Mouse (Mus musculus) Patski (cell line): ENCODE results near the gene Dpp9. TPM values are rescaled to one million over a fixed set of nuclear protein-coding genes. Genes with fewer than 3 reads are reported as not detected.
A peak's percentile ranks its signal among the peaks of the same experiment; 100 is the strongest.

Source experiments
- ATAC-seq: fragments of 100-300 bp; one replicate; pipeline ENCODE4 v1.8.0; 2021
- CTCF ChIA-PET: fragments of 350-600 bp; sonication (Branson Sonifier 250); formaldehyde crosslinking; loops from one replicate; lab custom pipeline; 2022; ENCODE audit warnings: inconsistent platforms; lab: Charles Lee
- POLR2A ChIA-PET: fragments of 350-600 bp; sonication (Branson Sonifier 250); formaldehyde crosslinking; loops from one replicate; lab custom pipeline; 2022; ENCODE audit warnings: antibody characterized with exemption, inconsistent platforms; lab: Charles Lee
- DNase-seq: peaks from one replicate; pipeline ENCODE4 v3.0.0-alpha.2; 2011; ENCODE audit warnings: low read depth, low spot score
- H3K27me3 ChIP-seq: fragments of 371-371 bp; one replicate; pipeline ENCODE4 v1.5.1; 2021
- CTCF ChIP-seq: fragments of 100-300 bp; IDR thresholded peaks from one replicate; pipeline ENCODE4 v1.5.1; 2021
- in situ Hi-C: fragments of 300-500 bp; cut with MboI; formaldehyde crosslinking; loops from 3 replicates; pipeline ENCODE4 v1.11.1; 2018; ENCODE audit warnings: low pct_unique_long_range_greater_than_20kb, mixed read lengths
- polyA plus RNA-seq: library from polyadenylated mRNA; unstranded; gene quantifications from one replicate; pipeline ENCODE4 v1.2.3, GENCODE M21; 2021

Gene Dpp9
- polyA plus RNA-seq, 1 experiment from 2014 or later, result 58.5 TPM

- no peaks in the 10 kb centered on the region for H3K27me3 ChIP-seq
- ATAC-seq, result no peak
- ChIA-PET POLR2A (no interaction called here), CTCF (no interaction called here)
- no peak for TF ChIP-seq CTCF
- in situ Hi-C loops, result no loop called here
- DNase-seq, result no peak
Observed at GRCm38 (mm10) chr17:56194765-56195164, 23.9 kb downstream of the Dpp9 start.

- POLR2A ChIA-PET, result no interaction called here
- in situ Hi-C loops, result no loop called here
- CTCF ChIA-PET, result no interaction called here
Observed at GRCm38 (mm10) chr17:56194357-56194756, 24.3 kb downstream of the Dpp9 start.

GRCm38 (mm10) chr17:56191266-56191665, 27.4 kb downstream of the Dpp9 start:
- TF ChIP-seq CTCF, result no peak
- in situ Hi-C loops, result no loop called here
- ATAC-seq (no peak), DNase-seq (no peak)
- CTCF ChIA-PET, result no interaction called here
- POLR2A ChIA-PET, result no interaction called here
- H3K27me3 ChIP-seq, result no peaks in the 10 kb centered on the region

More at GRCm38 (mm10) chr17:56194357-56194756, 24.3 kb downstream of the Dpp9 start:
- ATAC-seq (no peak), DNase-seq (no peak)
- TF ChIP-seq CTCF, result no peak
- H3K27me3 ChIP-seq, result no peaks in the 10 kb centered on the region

GRCm38 (mm10) chr17:56185281-56186141, 33.2 kb downstream of the Dpp9 start:
- ATAC-seq (no peak), DNase-seq (no peak)
- in situ Hi-C loops, result no loop called here
- H3K27me3 ChIP-seq, result no peaks in the 10 kb centered on the region
- no peak for TF ChIP-seq CTCF
- ChIA-PET POLR2A (interaction anchor here (0.6 to 0.7 kb wide), 5 partner anchors 12 to 140 kb away, joined by 3 to 6 read pairs (median 4); partner anchors contain the start of gene Kdm4b), CTCF (interaction anchor here (1.2 to 1.6 kb wide), 2 partner anchors 33 to 70 kb away, joined by 3 to 4 read pairs; partner anchors contain the start of gene Dpp9)

- in situ Hi-C loops, result no loop called here
- no peaks in the 10 kb centered on the region for H3K27me3 ChIP-seq
Observed at GRCm38 (mm10) chr17:56183658-56184103, 35.0 kb downstream of the Dpp9 start, which contains the start of gene Mydgf. Gene Mydgf, minus strand, starts transcription at chr17:56183920.

GRCm38 (mm10) chr17:56182975-56183657, 35.6 kb downstream of the Dpp9 start:
- CTCF ChIA-PET, result interaction anchor here (0.8 kb wide), 1 partner anchor 13 kb away, joined by 3 read pairs; no protein-coding TSS in a partner anchor

More at GRCm38 (mm10) chr17:56183658-56184103, 35.0 kb downstream of the Dpp9 start, which contains the start of gene Mydgf:
- POLR2A ChIA-PET, result interaction anchor here (1.2 kb wide), 1 partner anchor 35 kb away, joined by 3 read pairs; the partner anchor contains the start of gene Dpp9
- CTCF ChIA-PET, result interaction anchor here (0.8 kb wide), 1 partner anchor 14 kb away, joined by 3 read pairs; no protein-coding TSS in a partner anchor
- TF ChIP-seq CTCF, result no peak
- DNase-seq (no peak), ATAC-seq (peak; percentile 71)

GRCm38 (mm10) chr17:56175416-56175815, 43.3 kb downstream of the Dpp9 start:
- no peak for ATAC-seq
- H3K27me3 ChIP-seq, result no peaks in the 10 kb centered on the region
- in situ Hi-C loops, result no loop called here
- TF ChIP-seq CTCF, result no peak
- DNase-seq, result no peak
- ChIA-PET POLR2A (interaction anchor here (0.6 kb wide), 1 partner anchor 78 kb away, joined by 3 read pairs; no protein-coding TSS in a partner anchor), CTCF (no interaction called here)

More at GRCm38 (mm10) chr17:56182975-56183657, 35.6 kb downstream of the Dpp9 start:
- in situ Hi-C loops, result no loop called here
- TF ChIP-seq CTCF, result no peak
- no peaks in the 10 kb centered on the region for H3K27me3 ChIP-seq
- DNase-seq (no peak), ATAC-seq (peak; percentile 15)
- POLR2A ChIA-PET, result interaction anchor here (1.2 kb wide), 1 partner anchor 35 kb away, joined by 3 read pairs; the partner anchor contains the start of gene Dpp9

- in situ Hi-C loops, result no loop called here
- ChIA-PET CTCF (no interaction called here), POLR2A (interaction anchor here (0.5 kb wide), 1 partner anchor 12 kb away, joined by 4 read pairs; no protein-coding TSS in a partner anchor)
- DNase-seq, result no peak
- no peak for ATAC-seq
- no peak for TF ChIP-seq CTCF
- H3K27me3 ChIP-seq, result no peaks in the 10 kb centered on the region
Observed at GRCm38 (mm10) chr17:56173401-56174046, 45.2 kb downstream of the Dpp9 start.

- CTCF ChIA-PET, result no interaction called here
- H3K27me3 ChIP-seq, result no peaks in the 10 kb centered on the region
- POLR2A ChIA-PET, result no interaction called here
- no peak for TF ChIP-seq CTCF
- in situ Hi-C loops, result no loop called here
- ATAC-seq (no peak), DNase-seq (no peak)
Observed at GRCm38 (mm10) chr17:56171881-56172280, 46.8 kb downstream of the Dpp9 start.

- ATAC-seq (no peak), DNase-seq (no peak)
- ChIA-PET CTCF (no interaction called here), POLR2A (no interaction called here)
- no peak for TF ChIP-seq CTCF
- H3K27me3 ChIP-seq, result no peaks in the 10 kb centered on the region
- in situ Hi-C loops, result no loop called here
Observed at GRCm38 (mm10) chr17:56171456-56171855, 47.2 kb downstream of the Dpp9 start.
